Mouse (Mus musculus): ENCODE measurements around the gene Zbed6.
A peak's percentile ranks its signal among the peaks of the same experiment; 100 is the strongest.

Zbed6 gene

DNA sequence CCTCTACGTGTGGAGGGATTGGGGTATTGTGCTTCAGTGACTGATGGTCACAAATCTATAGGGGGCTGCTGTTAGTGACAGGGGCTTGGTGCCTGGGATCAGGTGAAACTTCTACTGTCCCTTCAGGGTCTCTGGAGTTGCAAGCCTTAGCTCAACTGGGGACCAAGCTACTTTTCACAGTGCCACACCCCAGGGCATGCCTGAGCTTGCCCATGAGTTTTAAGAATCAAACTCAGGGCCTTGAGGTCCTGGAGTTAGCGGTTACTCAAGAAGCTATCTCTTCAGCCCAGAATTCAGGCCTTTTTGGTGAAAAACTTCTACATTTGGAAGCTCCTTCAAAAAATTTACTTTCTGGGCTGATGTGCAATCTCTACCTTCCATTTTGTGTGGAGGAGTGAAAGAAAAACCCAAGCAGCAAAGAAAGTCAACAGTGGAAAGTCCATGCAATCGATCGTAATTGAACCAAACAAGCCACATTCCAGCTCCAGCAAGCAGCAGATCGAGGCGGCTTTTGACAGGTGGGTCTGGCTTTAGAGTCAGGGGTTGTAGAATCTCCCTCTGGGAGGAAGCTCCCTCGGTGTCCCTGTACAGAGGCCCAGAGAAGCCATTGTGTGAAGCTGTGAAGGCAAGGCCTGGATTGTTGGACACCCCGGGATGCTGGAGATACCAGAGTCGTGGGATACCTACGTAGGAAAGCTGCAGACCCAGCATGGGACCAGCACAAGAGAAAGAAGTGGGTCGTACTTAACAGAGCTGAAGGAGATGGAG is 3.7 kb upstream of the Zbed6 start:
- DNase-seq (ENCODE audit: extremely low read depth, insufficient read length, low spot score), result no peak

DNA sequence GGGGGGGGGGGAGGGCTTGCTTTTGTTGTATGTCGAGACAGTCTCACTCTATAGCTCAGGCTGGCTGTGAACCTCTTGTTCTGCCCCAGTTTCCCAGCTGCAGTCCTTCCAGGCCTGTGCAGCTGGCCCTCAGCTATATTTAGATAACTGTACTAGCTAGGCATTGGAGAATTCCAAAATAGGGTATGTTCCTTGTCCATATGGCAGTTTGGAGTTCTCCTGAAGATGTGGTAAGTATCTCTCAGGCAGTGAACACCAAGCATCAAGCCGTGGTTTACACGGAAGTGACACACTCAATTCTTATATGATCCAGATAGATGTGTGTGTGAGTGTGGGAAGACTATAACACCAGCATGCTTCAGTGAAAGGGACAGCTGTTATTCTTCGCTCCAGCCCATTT is 2.7 kb upstream of the Zbed6 start:
- DNase-seq (ENCODE audit: extremely low read depth, insufficient read length, low spot score), result no peak

GRCm38 (mm10) chr1:133662941-133663340 is 2.3 kb upstream of the Zbed6 start:
- DNase-seq (ENCODE audit: extremely low read depth, insufficient read length, low spot score), result no peak

DNA sequence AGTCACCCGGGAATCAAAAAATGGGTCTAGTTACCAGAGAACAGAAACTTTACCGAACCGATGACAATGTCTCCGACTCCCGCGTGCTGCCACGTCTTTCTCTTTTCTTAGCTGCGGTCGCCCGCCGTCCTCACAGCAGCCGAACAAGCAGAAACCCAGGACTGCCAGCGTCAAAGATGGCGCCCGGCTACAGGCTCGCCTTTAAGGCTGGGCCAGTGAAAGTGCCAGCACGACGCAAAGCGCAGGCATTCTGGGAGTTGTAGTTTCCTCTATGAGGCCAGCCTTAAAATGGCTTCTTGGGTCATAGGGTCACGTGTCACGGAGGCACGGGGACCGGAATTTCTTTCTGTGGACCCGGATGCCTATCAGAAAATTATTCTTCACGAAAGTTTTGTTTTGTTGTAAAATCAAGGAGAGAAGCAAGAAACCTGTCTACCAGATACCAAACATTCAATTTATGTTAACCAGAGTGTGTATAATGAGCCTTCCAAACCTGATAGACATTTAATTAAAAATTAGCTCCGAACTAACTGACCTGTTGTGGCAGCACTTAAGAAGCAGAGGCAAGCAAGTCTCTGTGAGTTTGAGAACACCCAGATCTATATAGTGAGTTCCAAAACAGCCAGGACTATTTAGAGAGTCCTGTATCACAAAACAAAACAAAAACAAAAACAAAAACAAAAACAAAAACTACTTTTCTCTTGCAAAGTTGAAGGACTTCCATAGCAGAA is 683 bp upstream of the Zbed6 start, which contains the start of gene Gm38394:
Gene Gm38394, minus strand, starts transcription at position 116 of the 731 bp plus-strand sequence.
- DNase-seq (ENCODE audit: extremely low read depth, insufficient read length, low spot score), result peak; percentile 89

- no peak for DNase-seq (ENCODE audit: extremely low read depth, insufficient read length, low spot score)
These were observed 1.8 kb downstream of the Zbed6 start for GRCm38 (mm10) chr1:133658878-133659277.

- no peak for DNase-seq (ENCODE audit: extremely low read depth, insufficient read length, low spot score)
These were observed 3.9 kb downstream of the Zbed6 start for GRCm38 (mm10) chr1:133656811-133657210.

GRCm38 (mm10) chr1:133653033-133653432 is 7.7 kb downstream of the Zbed6 start:
- no peak for DNase-seq (ENCODE audit: extremely low read depth, insufficient read length, low spot score)

DNA sequence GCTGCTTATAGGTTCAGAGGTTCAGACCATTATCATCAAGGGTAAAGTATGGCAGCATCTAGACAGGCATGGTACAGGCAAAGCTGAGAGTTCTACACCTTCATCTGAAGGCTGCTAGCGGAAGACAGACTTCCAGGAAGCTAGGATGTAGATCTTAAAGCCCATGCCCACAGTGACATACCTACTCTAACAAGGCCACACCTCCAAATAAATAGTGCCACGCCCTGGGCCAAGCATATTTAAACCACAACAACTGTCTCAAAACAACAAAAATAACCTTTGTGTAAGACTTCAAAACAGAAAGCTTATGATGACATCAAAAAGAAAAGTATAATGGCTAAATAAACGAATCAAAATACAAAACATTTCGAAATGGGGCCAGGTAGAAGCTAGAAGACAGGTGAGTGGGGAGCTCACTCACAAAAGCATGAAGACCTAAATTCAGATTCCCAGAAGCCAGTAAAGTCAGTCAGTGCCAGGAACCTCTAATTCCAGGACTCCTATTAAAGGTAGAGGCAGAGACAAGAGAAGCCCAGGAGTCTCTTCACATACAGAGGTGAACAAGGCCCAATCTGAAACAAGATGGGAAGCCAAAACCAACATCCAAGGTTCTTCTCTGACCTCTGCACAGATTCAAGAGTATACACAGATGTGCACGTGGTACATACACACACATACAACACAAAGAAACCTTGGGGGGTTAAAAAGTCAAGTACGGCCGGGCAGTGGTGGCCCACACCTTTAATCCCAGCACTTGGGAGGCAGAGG is 10.2 kb downstream of the Zbed6 start:
- DNase-seq (ENCODE audit: extremely low read depth, insufficient read length, low spot score), result no peak

GRCm38 (mm10) chr1:133645652-133646051 is 15.0 kb downstream of the Zbed6 start:
- DNase-seq (ENCODE audit: extremely low read depth, insufficient read length, low spot score), result no peak

DNA sequence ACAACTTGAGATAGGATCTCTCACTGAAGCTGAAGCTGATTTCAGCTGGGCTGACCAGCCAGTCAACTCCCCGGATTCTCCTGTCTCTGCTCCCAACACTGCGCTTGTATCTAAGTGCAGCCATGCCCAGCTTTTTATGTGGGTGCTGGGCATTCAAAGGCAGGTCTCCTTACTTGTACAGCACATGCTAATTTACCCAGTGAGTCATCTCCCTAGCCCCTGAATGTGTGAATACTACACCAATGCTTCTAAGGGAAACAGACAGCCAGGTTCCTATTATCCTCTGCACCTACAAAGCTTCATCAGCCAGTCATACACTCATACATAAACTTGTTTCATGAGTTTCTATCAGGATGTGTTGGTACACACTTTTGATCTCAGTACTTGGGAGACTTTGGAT is 19.5 kb downstream of the Zbed6 start:
- DNase-seq (ENCODE audit: extremely low read depth, insufficient read length, low spot score), result no peak

GRCm38 (mm10) chr1:133638517-133638916 is 22.2 kb downstream of the Zbed6 start:
- no peak for DNase-seq (ENCODE audit: extremely low read depth, insufficient read length, low spot score)

GRCm38 (mm10) chr1:133632168-133632567 is 28.5 kb downstream of the Zbed6 start:
- no peak for DNase-seq (ENCODE audit: extremely low read depth, insufficient read length, low spot score)

GRCm38 (mm10) chr1:133625052-133625451 is 35.6 kb downstream of the Zbed6 start:
- DNase-seq (ENCODE audit: extremely low read depth, insufficient read length, low spot score), result no peak

DNA sequence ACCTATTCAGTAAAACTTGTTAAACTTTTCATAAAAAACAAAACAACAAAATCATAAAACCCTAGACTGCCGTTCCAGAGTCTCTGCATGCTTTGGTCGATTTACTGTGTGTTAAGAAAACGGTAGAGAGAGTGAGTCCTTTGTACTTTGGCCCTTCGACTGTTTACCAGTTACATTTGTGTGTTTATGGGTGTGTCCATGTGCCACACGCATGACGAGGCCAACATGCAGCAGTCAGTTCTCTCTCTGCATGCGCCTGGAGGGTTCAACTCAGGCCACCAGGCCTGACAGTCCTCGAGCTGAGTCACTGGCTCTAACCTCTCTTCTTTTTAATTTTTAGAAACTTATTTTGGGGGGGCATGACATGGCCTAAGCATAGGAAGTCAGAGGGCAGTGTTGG is 42.4 kb downstream of the Zbed6 start:
- DNase-seq (ENCODE audit: extremely low read depth, insufficient read length, low spot score), result no peak

DNA sequence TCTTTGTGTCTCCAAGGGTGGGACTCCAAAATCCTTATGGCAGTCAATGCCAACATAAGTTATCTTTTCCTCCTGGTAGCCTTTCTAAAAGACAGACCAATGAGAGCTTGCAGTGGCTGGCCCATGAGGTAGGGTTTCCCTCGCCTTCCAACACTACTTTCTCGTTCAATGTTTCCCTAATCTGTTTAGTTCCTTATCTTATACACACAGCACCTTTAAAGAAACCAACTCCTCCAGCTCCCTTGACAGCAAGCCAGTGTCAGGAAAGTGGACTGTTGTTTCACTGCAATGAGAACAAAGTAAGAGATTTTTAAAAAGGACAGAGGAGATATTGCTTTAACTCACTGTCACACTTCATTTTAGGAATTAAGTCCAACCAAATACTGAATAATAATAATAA is 42.8 kb downstream of the Zbed6 start:
- DNase-seq (ENCODE audit: extremely low read depth, insufficient read length, low spot score), result no peak

DNA sequence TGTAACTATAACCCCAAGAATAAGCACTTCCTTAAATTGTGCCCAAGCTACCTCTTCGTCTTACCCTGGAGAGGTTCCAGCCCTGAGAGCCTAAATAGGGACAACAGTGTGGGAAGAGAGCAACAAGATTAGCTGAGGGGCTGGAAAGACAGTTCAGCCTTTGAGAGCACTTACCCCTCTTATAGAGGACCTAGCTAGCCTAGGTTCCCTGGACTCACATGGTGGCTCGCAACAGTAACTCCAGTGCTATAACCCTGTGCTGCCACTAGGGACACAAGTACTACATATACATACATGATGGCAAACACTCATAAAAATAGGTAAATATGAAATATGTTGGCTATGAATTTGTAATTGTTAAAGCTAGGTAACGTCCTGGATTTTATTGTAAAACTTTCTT is 46.9 kb downstream of the Zbed6 start:
- no peak for DNase-seq (ENCODE audit: extremely low read depth, insufficient read length, low spot score)

- no peak for DNase-seq (ENCODE audit: extremely low read depth, insufficient read length, low spot score)
These were observed 49.2 kb downstream of the Zbed6 start for GRCm38 (mm10) chr1:133611436-133611835.

- DNase-seq (ENCODE audit: extremely low read depth, insufficient read length, low spot score), result no peak
These were observed 50.1 kb downstream of the Zbed6 start for GRCm38 (mm10) chr1:133610601-133611000.

- peak; percentile 97 for DNase-seq (ENCODE audit: extremely low read depth, insufficient read length, low spot score)
These were observed 50.7 kb downstream of the Zbed6 start, which contains the start of gene Snrpe for GRCm38 (mm10) chr1:133609771-133610502. Gene Snrpe (minus strand): TSS chr1:133610291.

All from 3134 (cell line).